Mouse (Mus musculus): ENCODE data around the gene Xiap.
"Not testable (repeated sequence)": the region's sequence is repeated elsewhere in the genome, so short reads cannot be mapped to it uniquely, and the experiment has no call there.

Xiap gene

DNA sequence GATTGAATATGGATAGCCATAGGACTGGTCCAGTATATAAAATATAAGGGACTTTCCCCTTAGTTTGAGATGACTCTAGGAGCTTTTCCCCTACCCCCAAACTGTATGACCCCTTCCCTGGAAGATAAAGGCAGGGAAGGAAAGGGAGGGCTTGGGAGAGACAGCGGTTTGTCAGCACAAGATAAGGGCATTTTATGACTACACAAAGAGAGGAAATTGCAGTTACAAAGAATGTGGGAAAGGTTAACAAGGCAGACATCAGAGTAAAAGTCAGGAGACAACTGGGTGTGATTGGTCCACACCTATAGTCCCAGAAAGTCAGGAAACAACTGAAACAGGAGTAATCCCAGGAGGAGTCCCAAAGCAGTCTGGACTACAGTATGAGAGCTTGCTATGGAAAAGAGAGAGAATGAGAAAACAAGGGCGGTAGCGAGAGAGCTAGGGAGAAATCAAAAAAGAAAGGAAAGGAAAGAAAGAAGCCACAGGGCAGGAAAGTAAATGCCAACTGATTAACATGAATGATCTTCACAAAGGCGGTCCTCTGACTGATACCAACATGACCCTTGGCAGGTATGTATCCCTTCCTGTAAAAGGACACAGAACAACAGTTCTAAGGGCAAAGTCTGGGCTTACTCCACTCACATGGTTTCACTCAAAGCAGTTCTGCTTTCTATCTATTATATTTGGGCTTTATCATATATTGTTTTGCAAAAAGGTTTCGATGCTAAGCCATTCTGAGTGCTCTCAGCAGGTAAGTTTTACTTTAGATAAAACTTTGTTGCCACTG is at the start of gene Xiap:
TSS of gene Xiap (plus strand) at position 398 of the 787 bp plus-strand sequence.
- no peak for DNase-seq (ENCODE audit: low read depth, low spot score)

DNA sequence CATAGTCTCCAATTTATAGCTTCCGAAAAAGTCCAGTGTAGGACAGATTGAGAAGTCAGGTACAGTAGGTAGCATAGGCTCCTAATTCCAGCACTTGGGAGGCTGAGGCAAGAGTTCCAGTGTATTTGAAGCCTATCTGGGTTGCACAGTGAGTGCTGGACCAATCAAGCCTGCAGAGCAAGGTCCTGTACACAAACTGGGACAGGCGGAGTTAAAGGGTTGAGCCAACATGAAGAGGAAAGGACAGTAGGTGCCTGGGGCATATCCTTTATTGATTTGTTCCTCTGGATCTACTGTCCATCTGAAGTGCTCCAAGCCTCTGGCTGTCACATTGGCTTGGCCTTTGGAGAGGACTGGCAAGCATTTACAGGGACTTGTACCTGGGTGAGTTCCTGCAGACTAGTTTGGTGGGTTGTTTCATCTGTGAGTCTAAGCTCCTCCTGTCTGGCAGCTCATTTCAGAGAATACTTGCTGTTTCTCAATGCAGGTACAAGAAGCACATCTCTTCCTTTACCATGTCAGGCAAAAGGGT is 46.7 kb upstream of the Xiap start:
- no peak for DNase-seq (ENCODE audit: low read depth, low spot score)

DNA sequence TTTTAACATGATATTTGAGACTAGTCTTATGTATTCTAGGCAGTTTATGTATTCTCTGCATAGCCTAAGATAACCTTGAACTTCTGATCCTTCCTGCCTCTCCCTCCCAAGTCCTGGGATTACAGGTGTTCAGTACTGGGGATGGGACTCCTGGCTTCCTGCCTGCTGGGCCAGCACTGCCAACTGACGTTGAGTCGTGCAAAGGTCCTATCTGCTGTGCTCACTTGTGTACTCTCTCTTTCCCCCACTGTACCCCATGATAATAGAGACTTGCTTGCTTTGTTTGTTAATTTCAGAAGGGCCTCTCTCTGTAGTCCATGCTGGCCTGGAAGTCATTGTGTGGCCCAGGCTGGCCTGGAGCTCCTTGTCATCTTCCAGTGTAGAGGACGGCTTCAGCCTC is 45.7 kb upstream of the Xiap start:
- no peak for DNase-seq (ENCODE audit: low read depth, low spot score)

DNA sequence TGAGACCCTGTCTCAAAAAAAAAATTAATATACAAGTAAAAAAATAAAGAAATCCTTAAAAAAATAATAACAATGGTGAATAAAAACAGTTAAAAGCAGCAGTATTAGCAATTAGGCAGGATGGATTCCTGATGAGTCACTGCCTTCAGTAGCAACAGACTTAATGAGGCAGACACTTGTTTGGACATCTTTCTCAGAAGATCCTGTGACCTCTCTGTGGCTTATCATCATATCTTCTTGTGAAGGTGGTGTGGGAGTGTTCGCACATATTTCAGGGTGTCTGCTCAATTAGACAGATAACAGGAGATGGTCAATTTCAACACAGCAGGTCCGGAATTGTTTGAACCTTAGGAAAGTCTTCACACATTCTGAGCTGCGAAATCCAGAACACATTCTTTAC is 45.0 kb upstream of the Xiap start:
- DNase-seq (ENCODE audit: low read depth, low spot score): no peak

DNA sequence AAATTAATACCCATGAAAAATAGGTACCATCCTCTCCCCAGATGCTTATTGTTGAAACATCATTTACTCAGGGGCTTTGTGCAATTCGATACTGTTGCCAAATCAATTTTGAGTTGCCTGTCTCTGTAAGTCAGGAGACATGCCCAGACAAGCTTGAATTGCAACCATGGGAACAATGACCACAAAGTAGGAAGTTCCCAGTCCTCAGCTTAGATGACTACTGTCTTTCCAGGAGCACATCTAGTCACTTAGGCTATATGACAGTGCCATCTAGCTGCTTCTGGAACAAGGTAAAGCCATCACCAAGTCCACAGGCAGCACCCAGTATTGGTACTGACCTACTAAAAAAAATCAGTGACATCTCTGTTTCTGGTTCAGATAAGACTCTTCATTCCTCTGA is 41.4 kb upstream of the Xiap start:
- DNase-seq (ENCODE audit: low read depth, low spot score): no peak

DNA sequence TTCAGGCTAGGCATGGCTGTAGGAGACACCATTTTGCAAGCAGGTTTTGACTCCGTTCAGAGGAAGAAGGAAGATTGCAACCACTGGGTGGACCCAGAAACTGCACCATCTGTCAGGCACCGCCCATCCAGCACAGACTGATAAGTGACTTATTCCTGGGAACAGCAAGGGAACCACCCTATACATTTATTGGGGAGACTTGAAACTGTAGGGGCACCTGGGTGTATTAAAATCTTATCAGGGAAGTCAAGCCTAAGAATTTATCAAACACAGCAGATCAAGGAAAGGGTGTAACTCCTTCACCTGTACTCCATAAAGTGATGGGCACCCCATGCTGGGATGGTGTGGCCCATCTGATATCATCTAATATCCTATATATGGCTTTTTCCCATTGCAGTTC is 40.0 kb upstream of the Xiap start:
- no peak for DNase-seq (ENCODE audit: low read depth, low spot score)

DNA sequence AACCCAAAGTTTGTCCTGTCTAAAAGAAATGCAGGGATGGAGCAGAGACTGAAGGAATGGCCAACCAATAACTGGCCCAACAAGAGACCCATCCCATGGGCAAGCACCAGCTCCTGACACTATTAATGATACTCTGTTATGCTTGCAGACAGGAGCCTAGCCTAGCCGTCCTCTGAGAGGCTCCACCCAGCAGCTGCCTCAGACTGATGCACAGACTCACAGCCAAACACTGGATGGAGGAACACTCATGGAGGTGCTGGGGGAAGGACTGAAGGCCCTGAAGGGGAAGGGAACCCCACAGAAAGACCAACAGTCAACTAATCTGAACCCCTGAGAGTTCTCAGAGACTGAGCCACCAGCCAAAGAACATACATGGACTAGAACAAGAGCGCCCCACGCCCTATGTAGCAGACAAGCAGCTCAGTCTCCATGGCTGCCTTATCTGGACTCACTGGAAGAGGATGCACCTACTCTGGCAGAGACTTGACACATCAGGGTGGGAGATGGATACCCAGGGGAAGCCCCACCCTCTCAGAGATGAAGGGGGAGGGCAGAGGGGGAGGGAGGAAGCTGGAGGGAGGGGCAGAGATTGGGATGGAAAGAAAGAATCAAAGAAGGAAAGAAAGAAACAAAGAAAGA is 33.6 kb upstream of the Xiap start:
- DNase-seq (ENCODE audit: low read depth, low spot score): not testable (repeated sequence)

DNA sequence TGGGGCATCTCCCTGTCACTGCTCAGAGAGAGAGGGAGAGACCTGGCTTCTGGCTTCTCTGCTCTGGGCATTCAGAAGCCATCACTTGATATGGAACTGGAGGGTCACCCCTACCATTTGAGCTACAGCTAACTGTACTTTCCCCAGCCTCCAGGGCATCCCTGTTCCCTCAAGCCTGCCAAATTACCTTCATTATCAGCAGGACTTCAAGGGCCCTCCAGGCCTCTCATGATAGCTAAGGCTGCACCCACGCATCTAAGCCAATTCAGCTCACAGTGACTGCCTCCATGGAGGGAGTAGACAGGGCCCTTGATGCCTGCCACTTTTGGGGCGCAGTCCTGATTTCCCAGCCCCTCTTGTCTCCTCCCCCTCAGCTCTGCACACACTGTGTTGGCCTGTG is 32.5 kb upstream of the Xiap start:
- DNase-seq (ENCODE audit: low read depth, low spot score): not testable (repeated sequence)

DNA sequence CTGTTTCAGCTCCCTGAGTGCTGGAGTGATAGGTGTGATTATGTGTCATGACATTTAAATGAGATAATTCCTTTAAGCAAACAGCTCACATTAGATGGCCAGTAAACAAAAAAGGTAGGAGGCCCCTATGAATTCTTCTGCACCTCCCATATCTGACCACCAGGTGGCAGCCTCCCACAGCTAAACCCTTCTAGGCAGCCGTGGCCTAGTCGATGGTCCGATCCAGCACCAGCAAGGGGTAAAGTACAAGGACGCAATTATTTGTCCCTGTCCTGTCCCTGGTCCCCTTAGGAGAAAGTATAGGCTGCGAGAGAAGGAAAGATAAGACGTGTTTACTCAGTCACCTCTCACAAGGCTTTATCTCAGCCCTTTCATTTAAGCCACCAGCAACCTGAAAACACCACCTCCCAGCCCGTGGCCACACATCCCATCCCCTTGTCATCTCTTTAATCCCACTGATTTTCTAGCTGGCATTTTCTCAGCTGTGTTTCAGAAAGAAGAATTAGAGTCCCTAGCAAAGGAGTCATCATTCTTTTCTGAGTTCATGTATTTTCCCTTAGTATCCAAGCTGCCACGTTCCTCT is 26.3 kb upstream of the Xiap start:
- no peak for DNase-seq (ENCODE audit: low read depth, low spot score)

DNA sequence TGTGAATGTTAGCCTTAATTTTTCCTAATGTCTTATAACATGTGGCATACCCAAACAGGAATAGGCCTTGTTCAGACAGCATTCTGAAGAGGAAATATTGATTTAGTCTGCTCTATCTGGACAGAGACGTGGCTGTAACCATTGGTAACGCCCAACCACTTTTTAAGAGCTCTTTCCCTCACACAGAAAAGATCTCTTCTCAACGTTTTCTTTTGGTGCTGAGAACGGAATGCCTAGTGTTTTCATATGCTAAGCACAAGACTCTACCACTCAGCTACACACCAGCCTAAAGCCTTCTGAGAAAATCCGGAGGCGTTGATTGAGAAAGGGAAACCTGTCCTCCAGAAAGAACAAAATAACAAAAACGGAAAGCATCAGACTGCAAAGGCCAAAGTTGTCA is 25.6 kb upstream of the Xiap start:
- no peak for DNase-seq (ENCODE audit: low read depth, low spot score)

DNA sequence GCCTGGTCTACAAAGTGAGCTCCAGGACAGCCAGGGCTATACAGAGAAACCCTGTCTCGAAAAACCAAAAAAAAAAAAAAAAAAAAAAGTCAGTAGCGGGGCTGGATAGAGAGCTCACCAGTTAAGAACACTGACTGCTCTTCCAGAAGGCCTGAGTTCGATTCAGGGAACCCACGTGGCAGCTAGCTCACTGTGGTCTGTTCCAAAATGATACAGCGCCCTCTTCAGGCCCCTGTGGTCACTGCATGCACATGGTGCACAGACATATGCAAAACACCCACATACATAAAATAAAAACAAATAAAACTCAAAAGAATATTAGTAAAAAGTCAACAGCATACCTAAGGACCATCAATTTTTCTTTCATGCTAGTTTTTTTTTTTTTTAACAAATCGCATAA is 20.0 kb upstream of the Xiap start:
- no peak for DNase-seq (ENCODE audit: low read depth, low spot score)

DNA sequence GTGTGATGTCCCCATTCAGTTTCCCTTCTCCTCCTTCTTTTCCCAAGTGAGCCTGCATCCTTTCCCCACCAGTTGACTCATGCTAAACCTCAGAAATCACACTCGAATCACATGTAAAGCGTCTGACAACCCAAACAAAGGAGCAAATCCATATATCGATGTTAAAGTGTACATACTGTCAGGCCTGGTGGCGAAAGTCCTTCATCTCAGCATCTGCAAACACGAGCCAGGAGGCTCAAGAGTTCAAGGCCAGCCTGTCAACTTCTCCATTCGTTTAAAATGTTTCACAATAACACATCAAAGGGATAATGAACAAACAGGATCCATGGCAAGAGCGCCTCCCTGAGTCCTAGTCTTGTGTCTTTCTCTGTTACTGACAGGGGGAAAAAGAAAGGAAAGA is 14.5 kb upstream of the Xiap start:
- DNase-seq (ENCODE audit: low read depth, low spot score): no peak

DNA sequence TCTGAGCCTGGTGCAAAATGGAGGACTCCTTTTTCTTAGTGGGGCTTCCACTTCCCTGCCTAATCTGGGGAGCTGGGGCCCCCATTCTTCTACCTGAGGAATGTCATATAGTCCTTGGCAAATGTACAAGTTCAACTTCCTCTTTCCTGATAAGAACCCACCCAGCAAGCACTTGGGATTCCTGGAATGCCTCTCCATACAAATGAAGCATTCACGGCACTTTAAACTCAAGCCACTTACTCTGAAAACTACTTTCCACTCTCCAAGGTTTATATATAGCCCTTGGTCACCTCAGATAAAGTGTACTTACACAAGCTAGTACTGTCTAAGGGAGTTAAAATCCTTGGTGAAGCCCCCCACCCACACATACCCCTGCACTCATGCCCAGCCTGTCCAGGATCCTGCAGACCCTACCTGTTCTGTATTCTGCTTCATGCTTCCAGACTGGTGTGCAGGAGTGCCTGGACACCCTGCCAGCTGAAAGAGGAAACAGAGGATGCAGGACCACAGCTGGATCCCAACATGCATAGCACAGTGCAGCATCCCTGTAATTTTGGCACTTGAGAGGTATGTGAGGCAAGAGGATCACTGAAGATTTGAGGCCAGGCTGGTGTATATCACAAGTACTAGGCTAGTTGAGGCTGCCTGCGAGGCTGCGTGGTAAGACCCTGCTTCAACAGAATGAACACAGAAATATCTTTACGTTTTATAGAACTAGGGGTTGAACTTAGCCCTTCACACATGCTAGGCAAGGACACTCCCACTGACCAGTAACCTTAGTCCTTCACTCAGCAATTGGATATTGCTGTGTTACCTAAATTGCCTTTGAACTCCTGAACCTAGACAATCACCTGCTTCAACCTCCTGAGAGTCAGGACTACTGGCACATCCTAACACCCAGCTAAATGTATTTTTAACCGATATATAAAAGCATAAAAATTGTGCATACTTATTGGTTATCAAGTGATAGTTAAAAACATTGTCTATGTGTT is 8.5 kb upstream of the Xiap start:
- DNase-seq (ENCODE audit: low read depth, low spot score): no peak

DNA sequence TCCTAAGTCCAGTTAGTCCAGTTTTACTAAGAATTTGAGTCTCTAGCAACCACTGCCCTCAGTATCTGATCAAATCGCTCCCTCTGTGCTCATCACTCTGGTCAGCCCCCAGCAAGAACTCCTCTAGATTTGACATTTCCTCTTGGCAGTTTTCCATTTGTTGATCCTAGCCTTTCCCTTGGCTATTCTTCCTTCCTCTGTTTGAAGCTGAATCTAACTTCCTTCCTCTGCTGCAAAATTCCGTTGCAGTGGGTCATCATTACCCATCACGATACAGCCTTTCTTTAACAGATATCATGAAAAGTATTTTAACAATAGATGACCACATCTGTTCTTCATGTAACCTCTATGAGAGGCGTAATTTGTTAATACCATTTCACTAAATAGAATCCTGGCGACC is 2.5 kb upstream of the Xiap start:
- no peak for DNase-seq (ENCODE audit: low read depth, low spot score)

DNA sequence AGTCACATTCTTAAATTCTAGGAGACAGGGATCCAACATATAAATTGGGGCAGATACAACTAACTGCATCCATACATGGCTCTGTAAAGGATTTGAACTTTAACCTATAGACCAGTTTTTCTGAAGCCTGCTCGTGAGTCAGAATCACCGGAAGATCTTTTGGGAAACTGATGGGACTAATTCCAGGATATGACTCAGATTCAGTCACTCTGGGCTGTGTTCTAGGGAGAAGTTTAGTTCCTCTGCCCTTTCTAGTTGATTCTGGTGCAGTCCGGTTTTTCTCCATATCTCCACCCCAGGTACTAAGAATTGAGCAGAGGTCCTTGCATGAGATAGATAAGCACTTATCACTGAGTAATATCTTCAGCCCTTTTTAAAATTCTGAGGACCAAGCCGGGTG is 1.6 kb upstream of the Xiap start:
- DNase-seq (ENCODE audit: low read depth, low spot score): no peak

DNA sequence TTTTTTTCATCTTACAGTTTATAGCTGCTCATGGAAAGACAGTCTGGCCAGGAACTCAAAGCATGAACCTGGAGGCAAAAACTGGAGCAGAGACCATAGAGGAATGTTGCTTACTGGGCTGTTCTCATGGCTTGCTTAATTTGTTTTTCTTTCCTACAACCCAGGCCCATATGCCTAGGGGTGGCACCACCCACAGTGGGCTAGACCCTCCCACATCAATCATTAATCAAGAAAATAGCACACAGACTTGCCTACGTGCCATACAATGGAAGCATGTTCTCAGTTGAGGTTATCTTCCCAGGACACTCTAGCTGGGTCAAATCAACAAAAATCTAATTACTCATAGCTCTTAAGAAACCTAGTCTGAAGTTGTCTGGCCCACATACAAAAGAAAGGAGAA is 4.1 kb downstream of the Xiap start:
- DNase-seq (ENCODE audit: low read depth, low spot score): no peak

DNA sequence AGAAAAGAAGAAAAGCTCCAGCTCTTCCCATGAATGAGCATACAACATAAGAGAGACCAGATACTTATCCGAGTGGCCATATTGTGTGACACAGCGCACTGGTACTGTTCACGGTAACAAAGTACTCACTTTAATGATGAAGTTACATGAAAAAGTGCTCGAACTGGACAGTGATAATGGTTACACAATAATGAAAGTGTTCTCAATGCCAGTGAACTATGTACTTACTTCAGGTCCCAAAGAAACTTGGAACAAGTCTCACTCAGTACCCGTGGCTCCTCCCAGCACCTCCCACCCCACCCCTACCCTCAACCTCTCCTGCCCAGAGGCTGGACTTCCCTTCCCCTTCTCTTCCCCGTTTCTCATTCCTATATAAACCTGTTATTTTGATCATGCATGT is 5.6 kb downstream of the Xiap start:
- DNase-seq (ENCODE audit: low read depth, low spot score): no peak

DNA sequence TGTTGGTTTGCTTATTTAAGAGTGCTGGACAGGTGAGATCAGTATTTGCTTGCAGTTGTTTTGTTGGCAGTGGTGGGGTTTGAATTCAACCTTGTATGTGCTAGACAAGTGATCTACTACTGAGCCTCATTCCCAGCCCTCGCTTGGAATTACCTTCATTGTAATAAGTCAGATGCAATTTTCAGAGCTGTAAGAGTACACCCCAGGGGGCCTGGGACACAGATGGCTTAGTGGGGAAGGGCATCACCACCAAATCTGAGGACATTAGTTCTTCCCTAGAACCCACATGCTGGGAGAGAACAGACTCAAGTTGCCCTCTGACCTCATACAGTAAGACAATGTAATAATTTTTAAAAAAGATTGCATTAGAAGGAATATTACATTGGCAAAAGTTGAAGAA is 7.3 kb downstream of the Xiap start:
- no peak for DNase-seq (ENCODE audit: low read depth, low spot score)

DNA sequence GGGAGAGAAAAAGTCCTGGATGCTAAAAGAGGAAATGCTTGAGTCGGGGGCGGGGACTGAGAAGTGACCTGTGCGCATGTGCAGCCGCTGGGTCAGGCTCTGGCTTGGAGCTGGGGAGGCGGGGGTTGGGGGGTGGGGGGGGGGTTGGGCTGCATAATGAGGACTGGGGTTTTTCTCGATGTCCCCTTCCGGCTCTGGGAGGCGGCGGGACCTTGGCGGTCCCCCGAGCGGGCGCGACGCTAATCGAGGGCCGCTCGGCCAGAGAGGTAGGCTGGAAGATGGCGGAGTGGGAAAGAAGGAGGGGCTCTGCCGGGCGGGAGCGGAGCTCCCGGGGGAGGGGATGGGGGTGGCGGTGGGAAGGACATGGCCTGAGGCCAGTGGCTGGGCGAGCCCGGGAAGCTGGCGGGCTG is 8.3 kb downstream of the Xiap start:
- no peak for DNase-seq (ENCODE audit: low read depth, low spot score)

DNA sequence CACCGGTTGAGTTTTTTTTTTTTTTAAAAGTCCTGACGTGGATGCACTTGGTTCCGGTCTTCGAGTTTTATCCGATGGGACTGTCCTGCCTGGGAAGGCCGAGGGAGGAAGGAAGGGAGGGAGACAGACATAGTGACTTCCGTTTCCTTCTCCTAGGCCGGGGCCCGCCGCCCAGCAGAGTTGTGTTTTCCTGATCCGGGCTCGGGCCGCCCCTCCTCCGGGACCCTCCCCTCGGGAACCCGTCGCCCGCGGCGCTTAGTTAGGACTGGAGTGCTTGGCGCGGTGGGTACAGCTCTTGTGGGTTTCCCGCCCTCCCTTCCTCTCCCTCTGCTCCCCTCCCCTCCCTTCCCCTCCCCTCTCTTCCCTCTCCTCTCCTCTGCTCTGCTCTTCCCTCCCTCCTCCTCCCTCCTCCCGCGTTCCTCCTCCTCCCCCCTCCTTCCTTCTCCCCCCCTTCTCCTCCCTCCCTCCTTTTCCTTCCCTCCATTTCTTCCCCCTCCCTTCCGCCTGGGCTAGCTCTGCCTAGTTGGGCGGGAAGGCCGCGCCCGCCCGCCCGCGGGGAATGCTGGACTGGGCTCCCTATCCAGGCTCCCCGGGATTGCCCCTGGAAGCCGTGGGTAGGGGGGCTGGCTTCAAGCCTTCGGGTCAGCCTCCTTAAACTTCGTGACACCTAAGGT is 8.9 kb downstream of the Xiap start:
- DNase-seq (ENCODE audit: low read depth, low spot score): peak; percentile 39

DNA sequence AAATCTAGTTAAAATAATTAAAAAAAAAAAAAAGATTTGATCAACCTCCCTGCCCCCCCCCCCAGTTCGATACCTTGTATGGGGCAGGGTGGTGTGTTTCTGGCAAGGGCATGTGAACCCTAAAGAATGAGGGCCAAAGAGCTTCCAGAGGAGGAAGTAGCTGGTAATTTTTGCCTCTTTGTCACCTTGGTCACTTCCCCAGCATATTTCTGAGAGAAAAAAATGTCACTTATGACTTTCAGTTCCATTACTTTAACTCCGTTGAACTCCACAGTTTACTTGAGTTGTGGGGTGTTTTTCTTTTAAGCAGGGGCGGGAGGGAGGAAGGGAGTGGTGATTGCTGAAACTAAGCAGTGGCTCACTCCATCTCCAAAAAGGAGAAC is 9.4 kb downstream of the Xiap start:
- no peak for DNase-seq (ENCODE audit: low read depth, low spot score)
